Mouse (Mus musculus) stomach, postnatal 0 days (tissue): ENCODE measurements around the gene Rnf216.

Experiments used
- CTCF ChIP-seq: IDR thresholded peaks from 2 replicates; pipeline ENCODE4 v1.5.1; 2016; ENCODE audit warnings: antibody characterized with exemption, low read depth, mild to moderate bottlenecking, moderate library complexity
- EP300 ChIP-seq: optimal IDR thresholded peaks from 2 replicates; pipeline ENCODE3; 2016; ENCODE audit warnings: antibody characterized with exemption

DNA sequence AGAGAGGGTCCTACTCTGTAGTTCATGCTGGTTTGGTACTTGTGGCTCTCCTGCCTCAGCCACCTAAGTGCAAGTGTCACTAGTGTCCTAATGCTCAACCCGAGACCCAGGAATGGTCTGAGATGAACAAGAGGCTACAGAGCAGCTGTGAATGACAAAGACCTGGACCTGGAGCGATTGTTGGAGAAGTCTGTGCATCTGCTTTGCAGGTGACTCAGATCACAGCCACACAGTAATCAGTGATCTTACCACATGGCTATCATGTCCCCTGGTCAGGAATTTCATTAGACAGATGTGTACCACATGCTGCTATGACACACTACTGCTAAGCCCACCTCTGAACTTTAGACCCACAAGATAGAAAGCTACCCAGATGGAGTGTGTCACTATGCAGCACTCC lies 118.0 kb downstream of the Rnf216 start:
- no peak for TF ChIP-seq CTCF
- no peak for TF ChIP-seq EP300
